Mouse (Mus musculus): ENCODE results near the gene Magea4. TPM values are rescaled to one million over a fixed set of nuclear protein-coding genes. Genes with fewer than 3 reads are reported as not detected.

Magea4 gene
- total RNA-seq (2014; rRNA removed) (not detected in 2 replicates), polyA plus RNA-seq (2015; fragmentation: Nextera tagmentation; extraction: Ambion mirVana) (not detected in 2 replicates)

GRCm38 (mm10) chrX:72221717-72222116 lies at the start of gene Magea4:
Magea4 (plus strand) TSS chrX:72222017.
- 82% methylated on average over 2 of the region's 2 CpGs for WGBS
- TF ChIP-seq CTCF (IDR thresholded peaks at IDR 0.05; ENCODE audit: low read depth): no peak
- Histone ChIP-seq H3K27ac (no peak within 1 kb of the TSS), H3K9me3 (ENCODE audit: low read length) (no peaks in the 10 kb centered on the region), H3K4me2 (ENCODE audit: low read depth, low read length) (no peak within 1 kb of the TSS), H3K9ac (replicated peaks; ENCODE audit: low read length) (no peak within 1 kb of the TSS), H3K27me3 (ENCODE audit: insufficient read depth, low read length) (no peaks in the 10 kb centered on the region), H3K36me3 (ENCODE audit: insufficient read depth, low read length) (no peaks in the 10 kb centered on the region), H3K4me3 (ENCODE audit: low read length) (no peak within 1 kb of the TSS), H3K4me1 (ENCODE audit: insufficient read depth, low read length) (no peaks in the 10 kb centered on the region)
- DNase-seq (ENCODE audit: low spot score) (no peak), ATAC-seq (no peak)

GRCm38 (mm10) chrX:72202944-72203554 lies 18.8 kb upstream of the Magea4 start:
- no peak for TF ChIP-seq CTCF (IDR thresholded peaks at IDR 0.05; ENCODE audit: low read depth)
- H3K9ac ChIP-seq (replicated peaks; ENCODE audit: low read length): no peak overlapping the region
- H3K4me1 ChIP-seq (ENCODE audit: insufficient read depth, low read length): no peaks in the 10 kb centered on the region
- peak; percentile 7 for DNase-seq (ENCODE audit: low spot score)
- no peaks in the 10 kb centered on the region for H3K27me3 ChIP-seq (ENCODE audit: insufficient read depth, low read length)
- H3K27ac ChIP-seq: no peak overlapping the region
- ATAC-seq: peak; percentile 58; the same call in 1 of the 2 replicates
- H3K9me3 ChIP-seq (ENCODE audit: low read length): no peaks in the 10 kb centered on the region
- no peak overlapping the region for H3K4me2 ChIP-seq (ENCODE audit: low read depth, low read length)
- WGBS: 45% methylated on average over 4 of the region's 4 CpGs
- no peaks in the 10 kb centered on the region for H3K36me3 ChIP-seq (ENCODE audit: insufficient read depth, low read length)
- H3K4me3 ChIP-seq (ENCODE audit: low read length): no peak overlapping the region

GRCm38 (mm10) chrX:72270637-72271036 lies 48.8 kb downstream of the Magea4 start:
- Histone ChIP-seq H3K27ac (no peak overlapping the region), H3K9ac (replicated peaks; ENCODE audit: low read length) (no peak overlapping the region), H3K4me2 (ENCODE audit: low read depth, low read length) (no peak overlapping the region), H3K4me1 (ENCODE audit: insufficient read depth, low read length) (no peaks in the 10 kb centered on the region), H3K27me3 (ENCODE audit: insufficient read depth, low read length) (no peaks in the 10 kb centered on the region), H3K4me3 (ENCODE audit: low read length) (no peak overlapping the region), H3K9me3 (ENCODE audit: low read length) (no peaks in the 10 kb centered on the region), H3K36me3 (ENCODE audit: insufficient read depth, low read length) (no peaks in the 10 kb centered on the region)
- DNase-seq (ENCODE audit: low spot score): no peak
- ATAC-seq: no peak
- WGBS: 72% methylated on average over 11 of the region's 11 CpGs
- no peak for TF ChIP-seq CTCF (IDR thresholded peaks at IDR 0.05; ENCODE audit: low read depth)

MicroRNA genes within 50 kb of the gene (microRNA counts, 519-probe panel; counts per million panel counts)
- not detected for microRNA mmu-miR-224
- microRNA mmu-miR-452: not detected

Small RNA genes within 50 kb of the gene (microRNA-seq; reads per million reads assigned to microRNA genes)
- 35.1 to 51.5 reads per million in 2 experiments for gene Mir224
- gene Mir452: 12.9 to 15.2 reads per million in 2 experiments

Other genes starting within 250 kb of the Magea4 start
- not detected in 2 replicates for gene Fate1, start 249.0 kb upstream of the Magea4 start, total RNA-seq (2014; rRNA removed)
- 0.20 TPM in 1 of 2 replicates, not detected in the other for gene Fate1, start 249.0 kb upstream of the Magea4 start, polyA plus RNA-seq (2015; fragmentation: Nextera tagmentation; extraction: Ambion mirVana)
- gene Cnga2, start 230.2 kb upstream of the Magea4 start, total RNA-seq (2014; rRNA removed): 0.05 and 0.25 TPM in 2 replicates
- gene Cnga2, start 230.2 kb upstream of the Magea4 start, polyA plus RNA-seq (2015; fragmentation: Nextera tagmentation; extraction: Ambion mirVana): 0.09 and 0.15 TPM in 2 replicates
- gene Gabre, start 52.8 kb downstream of the Magea4 start, total RNA-seq (2014; rRNA removed): 0.18 and 2.1 TPM in 2 replicates
- 0.93 and 1.4 TPM in 2 replicates for gene Gabre, start 52.8 kb downstream of the Magea4 start, polyA plus RNA-seq (2015; fragmentation: Nextera tagmentation; extraction: Ambion mirVana)
- gene Magea10, start 164.8 kb downstream of the Magea4 start, total RNA-seq (2014; rRNA removed): not detected in 2 replicates
- not detected in 2 replicates for gene Magea10, start 164.8 kb downstream of the Magea4 start, polyA plus RNA-seq (2015; fragmentation: Nextera tagmentation; extraction: Ambion mirVana)